26 mouse cellular contexts compared by ENCODE assay signal in the genomic region with DNA sequence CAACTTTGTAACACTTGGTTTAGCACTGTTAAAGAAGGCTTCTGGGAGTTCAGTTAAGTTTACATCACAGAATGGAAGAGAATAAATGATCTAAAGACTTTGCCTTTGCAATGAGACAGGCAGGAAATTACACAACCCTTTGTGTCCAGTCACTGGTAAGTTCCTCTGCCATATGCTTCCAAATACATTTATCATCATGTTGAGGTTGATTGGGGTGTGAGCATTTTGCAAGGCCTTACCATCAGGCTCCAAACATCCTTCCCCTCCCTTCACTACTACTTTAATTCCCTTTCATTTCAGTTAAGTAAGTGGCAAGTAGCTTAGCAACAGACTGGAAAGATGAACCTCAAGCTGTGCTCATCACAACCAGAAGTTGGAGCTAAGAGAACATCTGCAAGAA. TPM values are rescaled to one million over a fixed set of nuclear protein-coding genes. Genes with fewer than 3 reads are reported as not detected.
"Had no signal": no experiment of that assay in that cellular context is flagged by ENCODE, and none has a peak within 500 bp of the region (broad histone marks: within the 10 kb centered on the region; RNA-seq: fewer than 3 reads in every experiment).

No protein-coding gene starts in this region.

- H3K9me3 ChIP-seq: heart, embryonic 13.5 days; heart, embryonic 15.5 days; hindbrain, embryonic 13.5 days; hindbrain, embryonic 15.5 days; kidney, embryonic 15.5 days; limb, embryonic 10.5 days; limb, embryonic 12.5 days; liver, embryonic 13.5 days had no signal

- H3K36me3 ChIP-seq: heart, embryonic 15.5 days had no signal

- DNase-seq: gastrocnemius, postnatal 14 days; gastrocnemius, postnatal 36 days; heart, adult 2 months; heart, postnatal 14 days; heart, postnatal 36 days; kidney, adult 11 months; kidney, adult 2 months; kidney, adult 9 months; kidney, postnatal 14 days; kidney, postnatal 36 days; liver; liver, embryonic 13.5 days had no signal

- H3K27me3 ChIP-seq: heart, embryonic 13.5 days; heart, embryonic 15.5 days; hindbrain, embryonic 13.5 days; hindbrain, embryonic 15.5 days; kidney, embryonic 15.5 days; limb, embryonic 12.5 days; liver, embryonic 13.5 days had no signal

- H3K27ac ChIP-seq: heart, adult 2 months; heart, embryonic 13.5 days; heart, embryonic 15.5 days; hindbrain, embryonic 13.5 days; hindbrain, embryonic 15.5 days; hindbrain, postnatal 0 days; kidney, embryonic 15.5 days; kidney, postnatal 0 days; left cerebral cortex, adult 2 months; limb, embryonic 10.5 days; limb, embryonic 12.5 days; liver, embryonic 13.5 days had no signal

- H3K4me3 ChIP-seq: heart, adult 2 months; heart, embryonic 13.5 days; heart, embryonic 15.5 days; hindbrain, embryonic 13.5 days; hindbrain, embryonic 15.5 days; kidney, embryonic 15.5 days; left cerebral cortex, adult 2 months; limb, embryonic 10.5 days; limb, embryonic 12.5 days; liver, embryonic 13.5 days had no signal

- H3K4me2 ChIP-seq: heart, embryonic 11.5 days; heart, embryonic 13.5 days; heart, embryonic 15.5 days; hindbrain, embryonic 13.5 days; hindbrain, embryonic 15.5 days; kidney, embryonic 15.5 days; limb, embryonic 12.5 days; liver, embryonic 11.5 days; liver, embryonic 13.5 days had no signal

- H3K4me1 ChIP-seq: heart, embryonic 13.5 days; heart, embryonic 15.5 days; hindbrain, embryonic 13.5 days; hindbrain, embryonic 15.5 days; kidney, embryonic 15.5 days; limb, embryonic 10.5 days; limb, embryonic 12.5 days; liver, embryonic 13.5 days had no signal

- H3K9ac ChIP-seq: heart, embryonic 13.5 days; heart, embryonic 15.5 days; hindbrain, embryonic 13.5 days; hindbrain, embryonic 15.5 days; kidney, embryonic 15.5 days; limb, embryonic 12.5 days; liver, embryonic 13.5 days had no signal

- ATAC-seq: hindbrain, postnatal 0 days; intestine, embryonic 16.5 days had no signal

RNA-seq across cellular contexts. Expression of gene Rgn, which starts 28.0 kb away (rescaled TPM):
- total RNA-seq: gastrocnemius, postnatal 14 days; gastrocnemius, postnatal 36 days; hematopoietic stem cell, adult 5-6 weeks; hindbrain, postnatal 0 days had no signal
